Mouse (Mus musculus) liver (tissue): ENCODE measurements around the gene Mettl17.
"Not testable (repeated sequence)": the region's sequence is repeated elsewhere in the genome, so short reads cannot be mapped to it uniquely, and the experiment has no call there.

Experiments used
- DNase-seq: peaks from one replicate; pipeline ENCODE4 v3.0.0-alpha.2; 2020; ENCODE audit warnings: mixed read lengths

The Mettl17 gene

GRCm38 (mm10) chr14:51884598-51885331 is at the start of gene Mettl17:
Mettl17 (plus strand) TSS chr14:51884842.
- peak; percentile 97 for DNase-seq

GRCm38 (mm10) chr14:51838480-51838879 is 46.2 kb upstream of the Mettl17 start:
- not testable (repeated sequence) for DNase-seq

GRCm38 (mm10) chr14:51842250-51842649 is 42.4 kb upstream of the Mettl17 start:
- no peak for DNase-seq

- DNase-seq = no peak
Measured at GRCm38 (mm10) chr14:51842781-51843180, 41.9 kb upstream of the Mettl17 start.

GRCm38 (mm10) chr14:51843882-51844281 is 40.8 kb upstream of the Mettl17 start:
- no peak for DNase-seq

GRCm38 (mm10) chr14:51846566-51846965 is 38.1 kb upstream of the Mettl17 start:
- no peak for DNase-seq

GRCm38 (mm10) chr14:51851006-51851405 is 33.6 kb upstream of the Mettl17 start:
- DNase-seq = not testable (repeated sequence)

- no peak for DNase-seq
Measured at GRCm38 (mm10) chr14:51853399-51853798, 31.2 kb upstream of the Mettl17 start, which contains the start of gene Ear6. Ear6 (plus strand) TSS chr14:51853699.

GRCm38 (mm10) chr14:51855280-51855679 is 29.4 kb upstream of the Mettl17 start:
- DNase-seq = not testable (repeated sequence)

GRCm38 (mm10) chr14:51863603-51864002 is 21.0 kb upstream of the Mettl17 start:
- DNase-seq = not testable (repeated sequence)

- DNase-seq = no peak
Measured at GRCm38 (mm10) chr14:51870756-51871155, 13.9 kb upstream of the Mettl17 start.

- DNase-seq = no peak
Measured at GRCm38 (mm10) chr14:51871741-51872140, 12.9 kb upstream of the Mettl17 start.

GRCm38 (mm10) chr14:51877517-51877916 is 7.1 kb upstream of the Mettl17 start:
- no peak for DNase-seq

- peak; percentile 67 for DNase-seq
Measured at GRCm38 (mm10) chr14:51883527-51884030, 1.1 kb upstream of the Mettl17 start.

GRCm38 (mm10) chr14:51884031-51884544 is 554 bp upstream of the Mettl17 start:
- DNase-seq = no peak

- no peak for DNase-seq
Measured at GRCm38 (mm10) chr14:51886051-51886450, 1.4 kb downstream of the Mettl17 start.

GRCm38 (mm10) chr14:51889833-51890232 is 5.2 kb downstream of the Mettl17 start:
- DNase-seq = no peak

- DNase-seq = no peak
Measured at GRCm38 (mm10) chr14:51892191-51892939, 7.7 kb downstream of the Mettl17 start, which contains the start of gene Slc39a2. Slc39a2 (plus strand) TSS chr14:51892889.

GRCm38 (mm10) chr14:51893094-51893794 is 8.6 kb downstream of the Mettl17 start:
- no peak for DNase-seq

GRCm38 (mm10) chr14:51893809-51894208 is 9.2 kb downstream of the Mettl17 start:
- no peak for DNase-seq

- no peak for DNase-seq
Measured at GRCm38 (mm10) chr14:51895071-51895470, 10.4 kb downstream of the Mettl17 start.

GRCm38 (mm10) chr14:51896019-51896418 is 11.4 kb downstream of the Mettl17 start:
- DNase-seq = no peak
